Comparison of ENCODE assay signal across 8 mouse cellular contexts in the genomic region with DNA sequence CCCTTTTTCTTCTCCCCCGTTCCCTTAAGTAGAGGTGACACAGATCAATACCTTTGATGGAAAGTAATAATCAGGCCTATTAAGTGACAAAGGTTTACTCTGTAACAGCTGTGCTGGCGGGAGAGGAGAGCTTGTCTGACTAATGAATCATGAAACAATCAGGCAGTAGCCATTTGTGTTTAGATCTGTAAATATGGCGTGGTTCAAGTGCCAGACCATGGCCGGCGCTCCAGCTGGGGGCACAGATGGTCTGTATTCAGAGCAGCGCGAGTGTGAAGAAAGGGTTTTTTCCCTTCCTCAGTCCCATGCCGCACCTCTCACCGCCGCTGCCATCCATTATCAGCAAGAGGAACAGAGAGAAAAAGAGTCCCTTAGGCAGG.
DNase-seq lines count a peak whose midpoint lies in the region; ATAC-seq lines count a peak whose summit lies in the region.

No protein-coding gene starts in this region.

- intact Hi-C loops in left cerebral cortex, postnatal 36 days (cut with DNase I): no loop called here

- no peak overlapping the region; the same call in 1 of the 2 replicates for H3K9ac ChIP-seq in forebrain, embryonic 15.5 days (replicated peaks)

- H3K9me3 ChIP-seq in forebrain, embryonic 15.5 days: no peaks in the 10 kb centered on the region

- no peaks in the 10 kb centered on the region for H3K27me3 ChIP-seq in forebrain, embryonic 15.5 days

- ATAC-seq in forebrain, embryonic 15.5 days (replicated peaks): peak; percentile 88
- ATAC-seq in megakaryocyte, adult 5-6 weeks (ENCODE audit: poor library complexity, severe bottlenecking): no peak

- H3K4me1 ChIP-seq in forebrain, embryonic 15.5 days: peaks cover 17% of the 10 kb centered on the region

- WGBS in forebrain, embryonic 15.5 days: 12% methylated on average over 10 of the region's 10 CpGs

- H3K4me2 ChIP-seq in forebrain, embryonic 15.5 days (replicated peaks): no peak overlapping the region; the same call in 1 of the 2 replicates

- H3K4me3 ChIP-seq in forebrain, embryonic 15.5 days: no peak overlapping the region

- peak overlapping the region; percentile 83 for H3K27ac ChIP-seq in forebrain, embryonic 15.5 days (replicated peaks)

- peak; percentile 19 for DNase-seq in right cerebral cortex, postnatal 4 days
- DNase-seq in right cerebral cortex, adult 2 months (ENCODE audit: low spot score in 2 of 2): no peak
- peak; percentile 50 to 77 for DNase-seq in layer of hippocampus, postnatal 14 days (ENCODE audit: low spot score in 2 of 2)
- DNase-seq in kidney, postnatal 25 days: no peak
- no peak for DNase-seq in left cerebral cortex, postnatal 36 days (ENCODE audit: low spot score in 2 of 2)
- DNase-seq in left cerebral cortex, adult 8-10 months (ENCODE audit: low spot score in 2 of 2): no peak

- no peaks in the 10 kb centered on the region for H3K36me3 ChIP-seq in forebrain, embryonic 15.5 days

Comparison
In these comparisons a context has a peak if more than half of its experiments do, and no peak if none do; other contexts are left out.
1. DNase-seq: peak in right cerebral cortex, postnatal 4 days (single experiment) and layer of hippocampus, postnatal 14 days (2 of 2); none in right cerebral cortex, adult 2 months (0 of 2), kidney, postnatal 25 days (0 of 2), left cerebral cortex, postnatal 36 days (0 of 2) and left cerebral cortex, adult 8-10 months (0 of 2).